Mouse (Mus musculus): ENCODE results near the gene Dmbt1. TPM values are rescaled to one million over a fixed set of nuclear protein-coding genes. Genes with fewer than 3 reads are reported as not detected.

The Dmbt1 gene
- total RNA-seq, 4 experiments from 2014 or later, result not detected

Other genes with a start within 250 kb of the Dmbt1 start
- gene Plekha1, start 166.3 kb upstream of the Dmbt1 start, total RNA-seq (2022), result 10 to 100 TPM; 25.3 to 34.4 (median 28.3) TPM
- 10 to 100 TPM; 33.9 to 51.0 (median 36.5) TPM for gene Htra1, start 95.9 kb upstream of the Dmbt1 start, total RNA-seq (2022)
- gene 4933402N03Rik, start 114.3 kb downstream of the Dmbt1 start, total RNA-seq (2022), result not detected
- gene 5430419D17Rik, start 142.3 kb downstream of the Dmbt1 start, total RNA-seq (2022), result not detected

Data from gastrocnemius, adult 8-10 months (tissue).